Mouse (Mus musculus) hematopoietic stem cell, adult 5-6 weeks (primary cell): ENCODE measurements at regions not wholly inside any gene's neighbourhood (a gene's known extent, or its start where the extent isn't known, plus 50 kb on each side); places are given as distances from the start of the nearest gene placed in this dataset.
"Not testable (repeated sequence)": the region's sequence is repeated elsewhere in the genome, so short reads cannot be mapped to it uniquely, and the experiment has no call there.

Source experiments
- ATAC-seq, 2 experiments: fragments of 125-278 bp in 1 of 2; replicated peaks in 1 of 2; 2 replicates each; pipeline ENCODE4 v1.8.0; 2016 to 2017; ENCODE audit warnings: inconsistent platforms in 2 of 2, mild to moderate bottlenecking in 2 of 2, moderate number of reproducible peaks in 2 of 2, low read depth in 1 of 2, moderate TSS enrichment in 1 of 2; ENCODE audit not compliant: low FRiP score in 2 of 2, poor library complexity in 2 of 2, severe bottlenecking in 2 of 2, insufficient read depth in 1 of 2, low TSS enrichment in 1 of 2

DNA sequence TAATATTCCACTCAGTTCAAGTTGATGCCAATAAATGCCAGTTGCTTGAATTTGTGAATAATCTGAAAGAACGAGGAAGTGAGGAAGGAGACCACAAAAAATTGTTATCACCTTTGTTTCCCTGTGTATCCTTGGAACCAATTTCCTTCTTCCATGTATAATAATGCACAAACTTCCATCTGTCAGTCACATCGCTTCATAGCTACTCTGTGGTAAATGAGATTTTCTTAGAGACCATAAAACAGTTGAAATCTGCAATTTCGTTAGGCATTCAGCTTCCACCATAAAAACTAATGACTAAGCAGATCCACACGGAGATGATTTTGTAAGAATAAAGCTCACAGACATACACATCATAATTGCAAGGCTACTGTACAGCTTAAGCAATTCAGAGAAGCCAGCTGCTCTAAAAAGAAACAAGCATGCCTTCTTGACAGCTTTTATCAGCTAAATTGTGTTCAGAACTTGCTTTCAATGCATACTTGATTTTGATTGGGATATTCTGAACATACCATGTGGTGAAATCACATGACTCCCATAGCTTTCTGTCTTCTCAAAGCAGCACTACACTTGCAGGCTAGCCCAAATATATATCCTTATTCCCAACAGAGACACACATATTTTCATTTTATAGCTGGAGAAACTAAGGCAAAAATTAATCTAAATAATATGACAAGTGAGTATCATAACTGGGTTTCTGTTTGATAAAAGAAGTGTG lies 232.3 kb upstream of the Dlgap1 start:
- no peak for ATAC-seq

DNA sequence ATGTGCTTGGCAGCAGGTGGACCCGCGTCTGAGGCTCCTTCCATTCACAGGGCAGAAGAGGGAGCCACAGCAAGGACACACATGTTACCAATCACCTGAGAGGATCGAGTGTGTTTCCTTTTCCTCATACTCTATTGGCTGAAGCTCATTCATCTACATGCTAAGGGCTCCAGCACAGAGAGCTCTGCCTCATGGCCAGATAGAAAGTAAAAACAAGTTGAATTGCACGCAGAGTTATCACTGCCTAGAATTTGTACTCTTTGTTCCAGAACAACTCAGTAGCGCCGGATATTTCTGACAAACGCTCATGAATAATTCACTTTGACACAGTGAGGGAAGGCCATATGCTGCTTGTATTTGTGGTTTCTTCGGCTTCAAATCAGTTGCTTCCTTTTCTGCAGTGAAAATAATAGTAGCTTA lies 199.9 kb upstream of the Dlgap1 start:
- no peak for ATAC-seq

DNA sequence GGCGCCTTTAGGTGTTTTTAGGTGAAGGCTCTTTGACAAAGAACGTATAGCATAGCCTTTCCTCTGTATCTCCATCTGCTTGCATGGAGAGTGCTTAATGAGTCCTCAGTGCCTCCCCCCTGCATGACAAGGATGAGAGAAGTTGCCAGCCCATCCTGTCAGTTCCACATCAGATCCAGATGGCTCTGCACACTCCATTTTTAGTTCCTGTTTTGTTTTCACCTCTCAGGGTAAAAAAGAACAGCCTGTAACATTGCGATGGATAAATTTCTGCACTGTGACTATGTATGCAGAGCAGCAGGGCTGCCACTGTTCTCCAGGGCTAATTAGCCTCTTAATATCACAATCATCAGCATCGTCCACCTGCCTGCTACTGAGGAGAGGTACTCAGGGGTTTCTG lies 198.8 kb upstream of the Dlgap1 start:
- ATAC-seq = no peak

DNA sequence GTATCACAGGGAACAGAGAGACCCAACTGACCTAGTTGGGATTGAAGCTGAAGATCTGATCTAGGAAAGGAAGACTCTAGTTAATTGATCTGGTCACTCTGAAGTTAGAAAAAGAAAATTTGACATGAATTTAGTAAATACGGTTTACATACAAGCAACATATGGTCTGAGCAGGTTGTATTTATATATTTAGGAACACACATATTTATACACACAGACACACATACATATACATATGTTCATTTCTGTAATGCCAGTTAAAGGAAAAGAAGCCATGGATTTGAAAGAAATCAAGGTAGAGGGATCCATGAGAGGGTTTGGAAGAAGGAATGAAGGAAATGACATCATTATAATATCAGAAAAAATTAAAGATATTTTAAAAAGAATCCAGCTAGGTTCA lies 187.7 kb upstream of the Dlgap1 start:
- no peak for ATAC-seq

DNA sequence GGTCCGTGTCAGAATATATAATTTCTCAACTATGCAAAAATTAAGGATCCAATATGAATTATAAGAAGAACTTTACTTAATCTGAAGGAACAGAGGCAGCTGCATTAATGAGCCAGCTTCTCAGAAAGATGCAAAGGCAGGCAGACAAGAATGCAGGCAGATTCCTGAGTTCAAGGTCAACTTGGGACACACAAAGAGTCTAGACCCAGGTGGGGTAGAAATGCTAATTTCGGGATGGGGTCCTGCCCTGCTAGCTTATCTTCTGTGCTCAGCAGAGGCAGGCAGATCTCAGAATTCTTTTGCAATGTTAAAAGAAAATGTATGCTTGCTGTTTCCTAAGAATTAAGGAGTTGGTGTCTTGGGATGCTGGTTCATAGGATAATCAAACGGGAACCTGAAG lies 181.9 kb upstream of the Dlgap1 start:
- ATAC-seq = no peak

DNA sequence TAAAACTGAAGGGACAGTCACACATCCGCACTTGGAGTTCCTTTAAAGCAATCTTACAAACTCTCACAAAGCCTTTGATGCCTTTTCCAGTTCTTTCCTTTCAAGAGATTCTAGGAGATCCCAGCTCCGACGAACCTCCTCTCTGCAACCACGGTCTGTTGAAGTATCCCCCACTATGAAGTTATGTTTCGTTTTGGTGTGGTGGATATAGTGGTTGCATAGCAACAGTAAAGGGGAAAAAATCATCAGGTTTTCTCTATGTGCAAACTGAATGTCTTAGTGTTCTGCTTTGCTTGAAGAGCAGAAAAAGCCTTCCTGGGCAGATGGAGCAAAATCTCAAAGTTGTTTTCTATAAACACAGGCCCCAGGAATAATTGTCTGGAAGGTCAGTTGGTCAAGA lies 147.4 kb upstream of the Dlgap1 start:
- ATAC-seq = no peak

DNA sequence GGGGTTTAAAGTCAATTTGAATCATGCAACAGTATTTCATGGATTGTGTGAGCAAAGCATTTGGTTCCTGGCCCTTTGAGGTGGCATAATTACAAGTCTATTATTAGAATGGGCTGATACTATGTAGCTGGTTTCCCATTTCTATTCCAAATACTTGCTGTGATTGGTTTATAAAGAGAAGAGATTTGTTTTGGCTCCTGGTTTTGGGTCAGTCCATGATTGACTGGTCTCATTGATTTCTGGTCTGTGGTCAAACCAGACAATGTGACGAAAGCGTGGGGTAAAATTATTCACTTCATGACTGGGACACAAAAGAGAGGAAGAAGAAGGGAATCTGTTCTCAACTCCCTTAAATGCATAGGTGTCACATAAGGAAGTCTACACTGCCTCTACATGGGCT lies 147.0 kb upstream of the Dlgap1 start:
- no peak for ATAC-seq

DNA sequence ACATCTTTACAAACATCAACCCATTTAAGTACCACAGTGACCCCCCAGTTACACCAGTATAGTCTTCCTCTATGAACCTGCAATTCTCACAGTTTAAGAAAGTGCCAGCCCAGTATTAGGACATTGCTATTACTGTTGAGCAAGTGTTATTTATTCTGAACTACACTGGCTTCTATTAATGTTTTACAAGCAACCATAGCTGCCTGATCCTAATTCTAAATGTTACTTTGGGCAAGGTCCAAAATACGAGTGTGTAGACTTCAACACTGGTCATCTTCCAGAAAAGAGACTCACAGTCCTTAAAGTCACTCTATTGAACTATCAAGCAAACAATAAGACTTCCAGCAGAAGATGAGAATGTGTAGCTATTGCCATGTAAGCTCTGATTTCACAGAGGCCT lies 146.0 kb upstream of the Dlgap1 start:
- no peak for ATAC-seq

DNA sequence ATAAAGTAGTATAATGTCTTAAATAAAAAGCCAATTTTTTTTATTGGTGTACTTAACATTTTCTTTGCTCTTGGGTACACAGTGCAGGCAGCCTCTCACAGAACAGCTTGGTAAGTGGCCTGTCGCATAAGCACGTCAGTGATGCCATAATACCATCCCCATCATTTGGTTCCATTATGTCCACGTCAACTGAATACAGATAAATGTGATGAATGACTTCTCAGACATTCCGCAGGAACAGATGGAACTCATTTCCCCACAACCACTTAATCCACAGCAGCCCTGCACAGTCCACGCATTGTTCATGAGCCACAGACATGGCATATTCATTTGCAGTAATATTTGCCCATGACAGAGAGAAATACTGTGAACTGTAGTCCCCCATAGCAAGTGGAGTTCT lies 127.6 kb upstream of the Dlgap1 start:
- ATAC-seq = no peak

DNA sequence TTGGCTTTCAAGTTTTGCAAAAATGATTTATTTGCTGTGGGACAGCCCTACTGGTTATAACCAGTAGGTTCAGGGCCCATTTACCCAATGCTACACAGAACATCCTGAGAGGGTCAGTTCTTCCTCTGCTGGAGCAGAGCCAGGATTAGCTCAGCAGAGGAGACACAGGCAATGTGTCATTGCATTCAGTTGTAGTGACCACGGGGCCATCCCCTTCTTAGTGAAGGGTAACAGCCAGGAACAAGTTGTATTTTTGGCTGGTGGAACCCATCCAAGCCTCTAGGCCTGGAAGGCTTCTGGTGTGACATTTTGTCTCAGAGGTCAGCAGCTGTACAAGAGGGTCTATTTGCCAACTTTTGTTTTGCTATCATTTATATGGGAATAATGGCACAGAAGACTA lies 120.6 kb upstream of the Dlgap1 start:
- ATAC-seq = no peak

DNA sequence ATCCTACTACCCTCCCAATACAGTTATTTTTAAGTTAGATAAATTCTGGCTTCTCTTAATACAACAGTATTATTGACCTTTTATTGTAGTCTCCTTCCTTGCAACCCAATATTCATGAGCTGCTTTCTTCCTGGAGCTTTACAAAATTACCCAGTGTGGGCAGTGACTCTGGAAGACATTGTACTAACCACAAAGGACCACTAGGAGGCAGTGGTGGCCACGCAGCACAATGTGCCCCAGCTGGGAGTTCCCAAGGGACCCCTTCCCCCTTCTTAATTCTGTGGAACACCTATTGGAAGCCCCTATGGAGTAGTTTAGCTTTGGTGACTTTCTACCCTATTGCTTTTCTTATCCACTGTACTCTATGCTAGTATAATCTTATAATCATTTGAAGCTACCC lies 118.8 kb upstream of the Dlgap1 start:
- no peak for ATAC-seq

DNA sequence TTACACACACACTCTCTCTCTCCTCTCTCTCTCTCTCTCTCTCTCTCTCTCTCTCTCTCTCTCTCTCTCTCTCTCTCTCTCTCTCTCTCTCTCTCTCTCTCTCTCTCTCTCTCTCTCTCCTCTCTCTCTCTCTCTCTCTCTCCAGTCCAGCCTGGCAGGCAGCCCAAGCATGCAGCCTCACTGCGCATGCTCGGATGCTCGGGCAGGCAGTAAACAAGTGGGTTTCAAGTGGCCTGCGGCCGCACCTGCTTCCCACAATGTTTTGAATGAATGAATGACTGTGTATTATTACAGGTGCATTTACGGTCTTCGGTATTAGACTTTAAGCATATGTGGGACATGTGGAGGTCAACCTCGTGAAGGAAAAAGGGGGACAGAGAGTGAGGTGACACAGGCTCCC lies 88.9 kb upstream of the Dlgap1 start:
- ATAC-seq = not testable (repeated sequence)

DNA sequence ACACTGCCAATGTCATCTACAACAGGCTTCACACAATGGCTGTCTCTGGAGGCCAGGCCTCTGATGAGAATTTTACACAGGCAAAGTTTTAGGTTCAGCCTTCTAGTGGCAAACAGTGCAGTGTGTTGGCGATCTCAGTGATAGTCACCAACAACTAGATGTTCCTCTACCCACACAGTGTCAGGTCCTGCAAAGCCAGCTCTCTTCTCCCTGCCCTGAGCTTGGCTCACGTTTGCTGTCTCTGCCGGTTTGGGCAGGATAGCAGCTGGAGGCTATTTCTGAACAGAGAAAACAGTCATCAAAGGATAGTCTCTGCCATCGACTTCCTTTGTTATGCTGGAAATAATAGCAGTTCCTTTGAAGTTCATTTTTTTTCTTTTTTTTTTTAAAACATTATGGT lies 74.9 kb upstream of the Dlgap1 start:
- no peak for ATAC-seq
